Mouse (Mus musculus) forebrain, postnatal 0 days (tissue): ENCODE measurements around the gene Gm49318. TPM values are rescaled to one million over a fixed set of nuclear protein-coding genes. Genes with fewer than 3 reads are reported as not detected.

ENCODE experiments used
- ATAC-seq: fragments of 200-750 bp; cut with Nextera tagmentation; 2 replicates; pipeline ENCODE4 v1.8.0; 2017; ENCODE audit warnings: mild to moderate bottlenecking, moderate library complexity
- DNase-seq: peaks from one replicate; pipeline ENCODE4 v3.0.0-alpha.2; 2015
- H3K27ac ChIP-seq: fragments of 300-500 bp; sonication (generic); 2 replicates; pipeline ENCODE4 v1.5.1; 2014; ENCODE audit warnings: low read depth, mild to moderate bottlenecking, antibody characterized with exemption, low read length, moderate library complexity, mixed read lengths
- H3K27me3 ChIP-seq: fragments of 300-500 bp; sonication (generic); 2 replicates; pipeline ENCODE4 v1.6.1; 2014; ENCODE audit warnings: mild to moderate bottlenecking, low read length, mixed read lengths; ENCODE audit not compliant: insufficient read depth
- H3K36me3 ChIP-seq: fragments of 300-500 bp; sonication (generic); 2 replicates; pipeline ENCODE4 v1.6.1; 2014; ENCODE audit warnings: mild to moderate bottlenecking, moderate library complexity; ENCODE audit not compliant: insufficient read depth
- H3K4me1 ChIP-seq: fragments of 300-500 bp; sonication (generic); 2 replicates; pipeline ENCODE4 v1.6.1; 2014; ENCODE audit warnings: antibody characterized with exemption; ENCODE audit not compliant: insufficient read depth
- H3K4me2 ChIP-seq: fragments of 300-500 bp; sonication (generic); 2 replicates; pipeline ENCODE4 v1.6.1; 2014; ENCODE audit warnings: low read depth, mild to moderate bottlenecking, moderate library complexity
- H3K4me3 ChIP-seq: fragments of 300-500 bp; sonication (generic); 2 replicates; pipeline ENCODE4 v1.5.1; 2014; ENCODE audit warnings: low read depth, low read length, mixed read lengths
- H3K9ac ChIP-seq: fragments of 300-500 bp; sonication (generic); 2 replicates; pipeline ENCODE4 v1.6.1; 2014; ENCODE audit warnings: mild to moderate bottlenecking
- H3K9me3 ChIP-seq: fragments of 300-500 bp; sonication (generic); 2 replicates; pipeline ENCODE4 v1.6.1; 2016; ENCODE audit warnings: low read length
- CTCF ChIP-seq: sonication (generic); IDR thresholded peaks from 2 replicates; pipeline ENCODE4 v1.5.1; 2016; ENCODE audit warnings: antibody characterized with exemption, control low read depth, low read depth
- WGBS: fragments of 180-500 bp; shearing (Covaris S2); extraction: QIAGEN DNeasy Blood & Tissue Kit; methylation state at CpG from one replicate; pipeline ENCODE4 v1.1.7; 2014; 5-methylcytosine and 5-hydroxymethylcytosine counted together
- polyA plus RNA-seq: library from polyadenylated mRNA; unstranded; fragments of >200 nt; fragmentation: Nextera tagmentation; extraction: Ambion mirVana; gene quantifications from 2 replicates; pipeline ENCODE4 v1.2.1, GENCODE M21; 2015
- total RNA-seq: library from RNA; depleted of rRNA; stranded (reverse); fragments of >200 nt; gene quantifications from 2 replicates; pipeline ENCODE4 v1.2.3, GENCODE M21; 2014

Gm49318 gene
- total and polyA plus RNA-seq, 2 experiments from 2014 or later, result not detected

GRCm38 (mm10) chr9:22035300-22036044 is 35.6 kb downstream of the Gm49318 start:
- Histone ChIP-seq H3K4me3 (no peak overlapping the region), H3K9me3 (no peaks in the 10 kb centered on the region), H3K9ac (no peak overlapping the region), H3K27me3 (no peaks in the 10 kb centered on the region), H3K36me3 (peaks cover 54% of the 10 kb centered on the region), H3K27ac (no peak overlapping the region; the same call in 1 of the 2 replicates), H3K4me1 (no peaks in the 10 kb centered on the region), H3K4me2 (no peak overlapping the region)
- ATAC-seq (peak; percentile 42; the same call in 1 of the 2 replicates), DNase-seq (no peak)
- TF ChIP-seq CTCF, result no peak
- 41% methylated on average over 6 of the region's 6 CpGs for WGBS

GRCm38 (mm10) chr9:22030386-22030785 is 40.7 kb downstream of the Gm49318 start:
- WGBS, result 94% methylated on average over 9 of the region's 9 CpGs
- H3K4me3 ChIP-seq, result no peak overlapping the region
- H3K4me1 ChIP-seq, result no peaks in the 10 kb centered on the region
- TF ChIP-seq CTCF, result no peak
- no peak overlapping the region for H3K27ac ChIP-seq
- no peak overlapping the region for H3K9ac ChIP-seq
- no peak overlapping the region for H3K4me2 ChIP-seq
- DNase-seq (no peak), ATAC-seq (no peak)
- H3K9me3 ChIP-seq, result no peaks in the 10 kb centered on the region
- H3K36me3 ChIP-seq, result peaks cover 87% of the 10 kb centered on the region
- H3K27me3 ChIP-seq, result no peaks in the 10 kb centered on the region

- Histone ChIP-seq H3K9ac (no peak overlapping the region), H3K4me3 (no peak overlapping the region), H3K9me3 (no peaks in the 10 kb centered on the region), H3K27ac (no peak overlapping the region), H3K27me3 (no peaks in the 10 kb centered on the region), H3K36me3 (peaks cover 84% of the 10 kb centered on the region), H3K4me1 (no peaks in the 10 kb centered on the region), H3K4me2 (no peak overlapping the region)
- 19% methylated on average over 7 of the region's 7 CpGs for WGBS
- TF ChIP-seq CTCF, result no peak
- ATAC-seq (no peak), DNase-seq (no peak)
These were observed 42.6 kb downstream of the Gm49318 start for GRCm38 (mm10) chr9:22028467-22028866.

DNA sequence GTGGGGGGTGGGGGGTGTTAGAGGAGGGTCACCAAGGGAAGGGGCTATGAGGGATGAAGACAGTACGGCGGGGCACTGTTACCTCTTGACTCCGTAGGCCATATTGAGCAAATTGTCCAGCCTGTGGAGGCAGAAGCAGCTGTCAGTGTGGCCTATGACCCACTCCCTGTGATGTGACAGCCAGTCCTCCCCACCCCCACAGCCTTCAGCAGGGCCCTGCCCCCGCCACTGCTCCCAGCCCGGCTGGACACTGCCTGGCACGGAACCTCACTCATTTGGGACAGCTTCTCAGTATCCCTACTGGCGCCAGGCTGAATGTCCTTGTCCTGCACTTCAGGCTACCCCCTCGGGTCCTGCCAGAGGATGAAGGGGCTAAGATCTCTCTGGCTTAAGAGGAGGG is 46.5 kb downstream of the Gm49318 start:
- H3K36me3 ChIP-seq, result peaks cover 72% of the 10 kb centered on the region
- no peak for DNase-seq

DNA sequence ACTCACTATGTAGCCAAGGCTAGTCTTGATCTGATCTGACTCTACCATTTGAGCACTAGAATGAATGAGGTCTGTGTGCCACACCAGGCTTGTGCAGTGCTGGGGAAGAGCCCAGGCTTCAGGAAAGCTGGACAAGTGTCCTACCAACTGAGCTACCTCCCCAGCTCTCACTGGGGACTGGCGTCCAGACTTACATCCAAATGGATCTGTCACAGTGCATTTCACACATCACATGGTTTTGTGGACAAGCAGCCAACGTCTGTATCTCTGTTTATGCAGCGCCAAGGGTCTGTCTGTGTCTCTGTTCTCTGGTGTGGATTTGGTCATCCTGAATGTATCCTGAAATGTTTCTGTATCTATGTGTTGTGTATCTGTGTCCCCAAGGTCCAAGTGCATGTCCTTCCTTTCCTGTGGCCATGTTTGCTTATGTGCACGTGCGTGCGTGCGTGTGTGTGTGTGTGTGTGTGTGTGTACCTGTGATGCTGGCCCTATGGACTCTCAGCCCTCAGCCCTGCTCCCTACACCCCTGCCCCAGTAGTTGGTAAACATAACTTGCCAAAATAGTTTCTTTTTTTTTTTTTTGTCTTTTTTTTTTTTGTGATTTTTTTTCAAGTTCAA is 53.7 kb downstream of the Gm49318 start:
- H3K36me3 ChIP-seq, result peaks cover 50% of the 10 kb centered on the region
- H3K27ac ChIP-seq, result no peak overlapping the region
- WGBS, result 72% methylated on average over 7 of the region's 7 CpGs
- no peaks in the 10 kb centered on the region for H3K27me3 ChIP-seq
- no peaks in the 10 kb centered on the region for H3K9me3 ChIP-seq
- no peak overlapping the region for H3K4me2 ChIP-seq
- no peak for DNase-seq
- no peak overlapping the region for H3K9ac ChIP-seq
- no peak overlapping the region for H3K4me3 ChIP-seq
- no peak for ATAC-seq
- TF ChIP-seq CTCF, result no peak
- no peaks in the 10 kb centered on the region for H3K4me1 ChIP-seq

More for the DNA sequence above, 46.5 kb downstream of the Gm49318 start:
- 62% methylated on average over 8 of the region's 8 CpGs for WGBS
- Histone ChIP-seq H3K4me2 (no peak overlapping the region), H3K27ac (no peak overlapping the region), H3K4me3 (no peak overlapping the region), H3K9ac (no peak overlapping the region), H3K27me3 (no peaks in the 10 kb centered on the region), H3K9me3 (no peaks in the 10 kb centered on the region), H3K4me1 (no peaks in the 10 kb centered on the region)
- no peak for TF ChIP-seq CTCF
- no peak for ATAC-seq

DNA sequence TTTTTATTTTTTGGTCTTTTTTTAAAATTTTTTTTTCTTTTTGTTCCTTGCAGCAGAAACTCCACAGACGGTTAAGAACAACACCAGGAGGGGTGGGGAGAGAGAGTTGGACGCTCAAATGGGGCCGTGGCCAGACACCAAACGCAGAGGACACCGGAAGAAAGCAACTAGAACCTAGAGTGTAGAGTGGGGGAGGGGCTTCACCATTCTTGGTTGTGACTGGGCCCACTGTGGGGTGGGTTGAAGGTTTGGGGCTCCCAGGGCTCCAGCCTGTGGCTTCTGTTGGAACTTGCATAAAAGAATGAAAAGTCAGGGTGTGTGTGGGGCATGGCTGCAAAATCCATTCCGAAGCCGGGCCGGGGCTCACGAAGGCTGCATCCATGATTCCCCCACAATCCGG is 54.8 kb downstream of the Gm49318 start:
- H3K9me3 ChIP-seq, result no peaks in the 10 kb centered on the region
- ATAC-seq, result no peak

DNA sequence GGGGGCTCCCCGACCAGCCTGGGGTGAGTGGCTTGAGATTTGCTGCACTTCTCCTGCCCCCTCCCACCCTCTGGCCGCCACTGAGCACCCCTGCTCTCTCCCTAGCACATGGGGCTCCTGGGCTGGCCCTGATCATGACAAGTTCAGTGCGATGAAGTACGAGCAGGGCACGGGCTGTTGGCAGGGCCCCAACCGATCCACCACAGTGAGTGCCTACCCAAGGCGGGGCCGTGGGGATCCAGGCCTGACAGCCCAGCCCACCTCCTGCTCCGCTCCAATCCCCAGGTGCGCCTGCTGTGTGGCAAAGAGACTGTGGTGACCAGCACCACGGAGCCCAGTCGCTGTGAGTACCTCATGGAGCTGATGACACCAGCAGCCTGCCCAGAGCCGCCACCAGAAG is 58.3 kb downstream of the Gm49318 start:
- WGBS, result 86% methylated on average over 13 of the region's 13 CpGs
- ATAC-seq, result peak; percentile 7; the same call in 1 of the 2 replicates

More for the DNA sequence above, 54.8 kb downstream of the Gm49318 start:
- Histone ChIP-seq H3K36me3 (peaks cover 59% of the 10 kb centered on the region), H3K4me3 (no peak overlapping the region), H3K4me1 (no peaks in the 10 kb centered on the region), H3K4me2 (no peak overlapping the region), H3K27me3 (no peaks in the 10 kb centered on the region), H3K9ac (no peak overlapping the region), H3K27ac (no peak overlapping the region)
- TF ChIP-seq CTCF, result no peak
- DNase-seq, result no peak
- 64% methylated on average over 10 of the region's 10 CpGs for WGBS

More for the DNA sequence above, 58.3 kb downstream of the Gm49318 start:
- H3K27ac ChIP-seq, result no peak overlapping the region
- H3K4me1 ChIP-seq, result no peaks in the 10 kb centered on the region
- no peaks in the 10 kb centered on the region for H3K27me3 ChIP-seq
- H3K4me3 ChIP-seq, result no peak overlapping the region
- peaks cover 80% of the 10 kb centered on the region for H3K36me3 ChIP-seq
- H3K9me3 ChIP-seq, result no peaks in the 10 kb centered on the region
- TF ChIP-seq CTCF, result no peak
- H3K4me2 ChIP-seq, result no peak overlapping the region
- no peak overlapping the region for H3K9ac ChIP-seq
- DNase-seq, result no peak
